Mouse (Mus musculus): ENCODE measurements at regions not wholly inside any gene's neighbourhood (a gene's known extent, or its start where the extent isn't known, plus 50 kb on each side); places are given as distances from the start of the nearest gene placed in this dataset.

- TF ChIP-seq CTCF (IDR thresholded peaks at IDR 0.05; ENCODE audit: extremely low read depth, insufficient read length, insufficient replicate concordance, low read depth, low read length) (peak; percentile 46; the same call in 1 of the 2 replicates), POLR2A (IDR thresholded peaks at IDR 0.05; ENCODE audit: low read depth, low read length) (no peak)
These were observed 125.9 kb upstream of the Trim24 start for GRCm38 (mm10) chr6:37744679-37745078.

Data from small intestine, adult 2 months (tissue).